Mouse (Mus musculus) lung, postnatal 36 days (tissue): ENCODE data around the gene Klhl2.

Experiments
- DNase-seq: peaks from one replicate; pipeline ENCODE4 v3.0.0; 2022; ENCODE audit warnings: mixed read lengths

Gene Klhl2

DNA sequence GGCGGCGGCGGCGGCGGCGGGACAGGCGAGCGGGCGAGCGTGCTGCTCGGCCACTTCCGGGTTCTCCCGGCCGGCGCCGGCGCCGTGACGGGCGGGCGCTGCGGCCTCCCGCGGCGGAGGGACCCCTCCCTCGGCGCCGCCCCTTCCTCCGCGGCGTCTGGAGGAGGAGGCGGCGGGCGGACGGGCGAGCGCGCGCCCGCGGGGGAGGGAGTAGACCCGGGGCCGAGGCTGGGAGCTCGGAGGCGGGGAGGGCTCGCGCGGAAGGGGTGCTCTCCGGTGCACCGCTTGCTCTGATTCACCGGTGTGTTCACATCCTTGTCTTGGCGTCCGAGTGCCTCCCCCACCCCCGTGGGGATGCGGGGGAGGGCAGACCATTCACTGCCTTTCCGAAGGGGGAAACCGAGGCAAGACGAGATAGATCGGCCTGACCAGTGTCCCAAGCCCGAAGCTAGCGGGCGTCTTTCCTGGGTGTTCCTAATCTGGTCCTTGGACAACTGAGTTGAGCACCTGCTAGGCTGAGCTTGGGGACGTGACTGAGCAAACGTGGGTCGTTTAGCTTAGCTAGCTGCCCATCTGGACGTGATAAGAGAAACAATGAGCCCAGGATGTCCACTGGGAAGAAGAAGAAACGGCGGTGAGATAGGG is at the start of gene Klhl2:
TSS of gene Klhl2 (minus strand) at position 121 of the 645 bp plus-strand sequence.
- DNase-seq: peak; percentile 83

GRCm38 (mm10) chr8:64898710-64899109 is 48.9 kb upstream of the Klhl2 start:
- DNase-seq: no peak

- no peak for DNase-seq
Measured at GRCm38 (mm10) chr8:64896731-64897130, 46.9 kb upstream of the Klhl2 start.

- peak; percentile 83 for DNase-seq
Measured at GRCm38 (mm10) chr8:64880619-64881200, 30.9 kb upstream of the Klhl2 start.

GRCm38 (mm10) chr8:64877630-64878312 is 28.0 kb upstream of the Klhl2 start:
- DNase-seq: no peak

GRCm38 (mm10) chr8:64871469-64872165 is 21.8 kb upstream of the Klhl2 start:
- peak; percentile 69 for DNase-seq

GRCm38 (mm10) chr8:64870218-64870617 is 20.4 kb upstream of the Klhl2 start:
- no peak for DNase-seq

DNA sequence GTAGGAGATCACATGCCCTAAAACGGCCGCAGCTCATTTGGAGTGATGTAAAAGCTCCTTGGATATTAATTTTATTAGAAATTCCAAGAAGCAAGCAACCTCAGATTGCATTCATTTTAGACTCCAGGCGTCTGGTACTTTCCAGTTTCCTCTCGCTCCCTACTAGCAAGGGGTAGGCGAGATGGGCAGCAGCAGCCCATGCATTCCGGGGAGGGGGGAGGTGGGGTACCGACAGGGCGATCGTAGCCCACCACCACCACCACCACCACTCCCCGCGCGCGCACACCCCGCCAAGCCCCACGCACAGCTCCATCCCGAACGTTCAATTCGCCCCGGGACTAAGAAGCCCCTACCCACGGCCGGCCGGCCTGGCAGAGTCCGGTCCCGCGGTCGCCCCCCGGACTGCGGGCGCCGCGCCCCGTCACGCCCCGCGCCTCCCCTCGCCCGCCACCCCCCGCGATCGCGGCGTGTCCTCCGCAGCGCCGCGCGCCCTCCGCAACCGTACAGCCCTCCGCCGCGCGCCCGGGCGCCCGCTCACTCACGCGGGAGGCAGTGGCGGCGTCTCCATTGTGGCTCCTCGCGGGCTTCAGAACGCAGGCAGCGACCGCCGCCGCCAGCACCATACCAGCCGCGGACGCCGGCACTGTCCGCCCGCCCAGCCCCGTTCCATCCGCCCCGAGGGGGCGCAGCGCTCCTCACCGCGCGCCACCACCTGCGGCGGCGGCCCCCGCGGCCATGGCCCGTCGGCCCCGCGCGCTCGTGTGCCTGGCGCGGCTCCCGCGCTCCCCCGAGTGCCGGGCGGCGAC is 523 bp downstream of the Klhl2 start:
- no peak for DNase-seq

DNA sequence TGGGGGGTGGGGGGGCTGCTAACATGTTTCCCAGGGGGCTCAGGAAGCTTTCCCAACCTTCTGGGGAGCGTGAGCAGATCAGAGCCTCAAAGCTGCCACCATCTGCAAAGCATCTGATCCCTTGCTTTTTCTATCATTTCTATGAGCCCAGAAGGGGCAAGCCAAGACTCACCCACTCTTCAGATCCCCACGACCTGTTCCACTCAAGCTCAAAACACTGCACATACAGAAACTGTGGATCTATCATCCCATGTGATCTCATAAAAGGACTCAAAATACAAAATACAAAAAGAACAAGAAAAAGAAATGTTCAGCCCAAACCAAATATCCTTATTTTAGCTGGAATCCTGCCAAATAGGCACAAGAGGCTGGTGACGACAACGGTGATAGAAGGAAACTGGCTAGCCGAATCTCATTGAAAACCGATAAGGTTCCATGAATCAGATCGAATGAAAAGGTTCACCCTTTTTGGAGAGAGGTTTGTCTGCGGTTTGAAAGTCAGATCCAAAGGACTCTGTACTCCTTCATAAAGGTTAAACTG is 1.5 kb downstream of the Klhl2 start:
- peak; percentile 24 for DNase-seq

DNA sequence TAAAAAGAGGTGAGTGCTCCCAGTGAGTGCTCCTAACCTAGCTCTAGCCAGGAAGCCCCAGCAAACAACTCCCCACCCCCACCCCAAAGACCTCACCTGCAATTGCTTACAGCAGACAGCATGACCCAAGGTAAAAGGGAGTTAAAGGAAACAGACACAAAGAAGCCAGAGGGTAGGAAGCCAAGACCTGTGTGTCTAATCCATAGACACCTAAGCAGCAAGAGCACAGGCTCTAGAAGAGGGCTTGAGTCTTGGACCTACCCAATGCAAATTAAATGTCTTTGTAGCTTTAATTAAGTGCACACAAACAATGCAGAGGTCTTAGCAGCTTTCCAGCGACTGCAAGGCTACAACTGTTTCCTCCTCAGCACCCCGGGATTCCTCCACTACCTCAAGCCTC is 2.2 kb downstream of the Klhl2 start:
- no peak for DNase-seq

- no peak for DNase-seq
Measured at GRCm38 (mm10) chr8:64847241-64847640, 2.6 kb downstream of the Klhl2 start.

GRCm38 (mm10) chr8:64845314-64845713 is 4.5 kb downstream of the Klhl2 start:
- DNase-seq: no peak

DNA sequence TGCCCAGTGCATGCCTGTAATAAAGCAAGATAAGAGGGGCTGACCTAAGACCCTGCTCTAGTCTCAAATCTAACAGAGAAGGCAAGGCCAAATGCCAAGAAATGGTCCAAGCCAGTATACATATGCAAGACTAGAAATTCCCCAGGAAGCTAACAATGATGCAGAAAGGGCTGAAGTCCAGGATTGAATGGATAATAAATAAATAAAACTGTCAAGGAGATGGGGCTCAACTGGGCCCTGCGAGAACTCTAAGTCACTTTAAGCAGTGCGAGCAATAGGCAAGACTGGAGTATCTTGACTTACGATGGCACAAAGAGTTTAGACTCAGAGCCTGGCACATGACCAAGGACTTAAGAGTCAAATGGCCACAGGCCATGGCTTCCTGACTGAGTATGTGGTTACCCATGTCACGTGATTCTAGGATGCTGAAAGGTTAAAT is 5.8 kb downstream of the Klhl2 start:
- DNase-seq: peak; percentile 61

- DNase-seq: peak; percentile 28
Measured at GRCm38 (mm10) chr8:64843168-64843567, 6.6 kb downstream of the Klhl2 start.

DNA sequence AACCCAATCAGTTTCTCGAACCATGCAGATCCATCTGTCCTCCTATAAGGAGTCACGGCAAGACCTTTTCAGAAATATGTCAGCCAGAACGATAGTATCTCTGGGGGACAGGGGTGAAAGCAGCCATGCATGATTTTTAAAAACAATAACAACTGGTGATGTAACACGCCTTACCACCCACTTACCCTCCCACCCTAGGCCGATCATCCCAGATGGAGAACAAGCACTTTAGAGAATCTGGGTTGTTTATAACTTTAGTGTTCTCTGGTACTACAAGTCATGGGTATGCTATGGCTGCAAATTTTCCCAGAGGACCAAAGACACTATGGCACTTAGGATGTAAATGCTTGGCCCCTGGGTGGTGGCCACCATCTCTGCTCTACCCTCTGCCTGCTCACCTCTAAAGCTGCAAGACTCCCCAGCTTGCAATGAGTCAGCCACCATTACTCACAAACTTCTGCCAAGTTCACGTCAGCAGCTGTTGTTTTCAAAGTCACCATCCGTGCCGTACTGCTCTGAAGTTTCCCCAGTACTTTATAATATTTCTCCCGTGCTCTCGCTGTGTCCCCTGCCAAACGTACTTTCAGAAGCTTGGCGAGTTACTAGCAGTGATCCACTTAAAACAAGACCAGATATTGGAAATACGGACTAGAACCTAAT is 7.9 kb downstream of the Klhl2 start:
- peak; percentile 74 for DNase-seq

GRCm38 (mm10) chr8:64839628-64840027 is 10.2 kb downstream of the Klhl2 start:
- no peak for DNase-seq

DNA sequence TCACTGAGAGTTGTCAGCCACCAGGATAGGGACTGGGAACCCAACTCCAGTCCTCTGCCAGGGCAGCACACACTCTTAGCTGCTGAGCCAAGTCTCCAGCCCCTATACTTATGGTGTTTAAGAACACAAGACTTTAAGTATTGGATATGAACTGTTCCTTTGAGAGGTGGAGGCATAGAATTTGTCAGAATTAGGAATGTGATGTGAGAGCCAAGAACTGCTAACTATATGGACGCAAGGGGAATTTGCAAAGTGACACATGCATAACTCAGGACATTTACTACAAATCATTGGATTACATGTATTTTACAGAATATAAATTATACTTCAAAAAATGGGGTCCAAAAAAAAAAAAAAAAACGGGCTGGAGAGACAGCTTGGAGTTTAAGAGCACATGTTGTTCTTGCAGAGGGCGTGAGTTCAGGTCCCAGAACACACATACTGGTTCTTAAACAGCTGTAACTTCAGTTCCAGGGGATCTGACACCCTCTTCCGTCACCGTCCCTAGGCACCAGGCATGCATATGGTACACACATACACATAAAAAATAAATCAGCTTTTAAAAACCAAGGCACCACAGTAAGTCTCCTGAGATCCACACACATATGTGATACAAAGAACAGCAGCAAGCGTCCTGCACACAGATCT is 14.2 kb downstream of the Klhl2 start:
- DNase-seq: no peak

- DNase-seq: no peak
Measured at GRCm38 (mm10) chr8:64834071-64834877, 15.5 kb downstream of the Klhl2 start.

DNA sequence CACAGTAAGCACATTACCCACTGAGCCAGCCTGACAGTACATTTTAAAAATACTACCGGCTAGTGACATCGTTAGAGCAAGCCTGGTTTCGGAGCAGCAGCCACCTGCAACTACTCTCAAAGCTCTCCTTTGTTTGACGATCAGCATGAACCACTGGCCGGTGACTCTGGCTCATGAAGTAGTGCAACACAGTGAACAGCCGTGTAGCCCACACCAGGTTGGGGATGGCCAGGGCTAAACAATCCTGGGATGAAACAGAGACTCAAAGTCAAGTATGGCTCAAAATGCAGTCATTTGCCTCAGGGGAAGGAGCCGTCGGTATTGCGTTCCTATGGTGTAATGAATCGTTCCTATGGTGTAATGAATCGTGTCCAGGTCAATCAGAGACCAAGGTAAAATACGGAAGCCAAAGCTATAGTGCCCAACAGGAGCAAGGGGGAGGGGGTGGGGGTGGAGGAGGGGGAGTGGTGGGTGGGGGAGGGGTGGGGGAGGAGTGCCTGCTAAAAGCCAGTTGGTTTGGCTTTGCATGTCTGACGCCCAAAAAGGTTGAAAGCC is 17.2 kb downstream of the Klhl2 start:
- DNase-seq: peak; percentile 15

- DNase-seq: peak; percentile 53
Measured at GRCm38 (mm10) chr8:64831656-64832055, 18.2 kb downstream of the Klhl2 start.
